Mouse (Mus musculus): ENCODE results near the gene Ccdc149. TPM values are rescaled to one million over a fixed set of nuclear protein-coding genes. Genes with fewer than 3 reads are reported as not detected.

Gene Ccdc149
- total RNA-seq, 2 experiments from 2014 or later, result 3.8 to 4.7 TPM

Other genes starting within 250 kb of the Ccdc149 start
- 10 to 100 TPM; 10.2 to 10.7 TPM for gene Sod3, start 107.7 kb downstream of the Ccdc149 start, total RNA-seq (2021)
- 1 to 10 TPM; 6.2 to 6.6 TPM for gene Lgi2, start 94.9 kb upstream of the Ccdc149 start, total RNA-seq (2021)
- 1 to 10 TPM; 7.1 to 7.8 TPM for gene Sepsecs, start 198.2 kb upstream of the Ccdc149 start, total RNA-seq (2021)